Mouse (Mus musculus) retina, postnatal 1 day (tissue): ENCODE measurements at regions not wholly inside any gene's neighbourhood (a gene's known extent, or its start where the extent isn't known, plus 50 kb on each side); places are given as distances from the start of the nearest gene placed in this dataset.

Experiments used
- DNase-seq: peaks from one replicate; pipeline ENCODE4 v3.0.0-alpha.2; 2012

GRCm38 (mm10) chr13:99780751-99781460, 120.0 kb downstream of the Cartpt start:
- no peak for DNase-seq

DNA sequence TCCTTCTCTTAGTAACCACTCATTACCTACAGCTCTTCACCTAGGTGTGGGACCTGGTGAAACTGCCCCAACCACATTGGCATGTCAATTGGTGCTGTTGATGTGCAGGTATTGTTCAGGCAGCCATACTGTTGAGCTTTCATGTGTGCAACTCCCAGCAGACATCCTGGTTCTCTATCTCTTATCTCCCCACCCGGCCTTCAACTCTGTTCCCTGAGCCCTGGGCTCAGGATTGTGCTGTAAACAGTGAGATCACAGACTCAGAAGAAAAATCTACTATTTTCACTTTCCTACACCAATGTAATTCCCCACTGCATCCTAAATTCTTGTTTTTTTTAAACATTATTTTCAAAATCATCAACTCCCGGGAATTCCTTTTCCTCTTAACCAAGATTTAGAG, 122.1 kb downstream of the Cartpt start:
- DNase-seq = no peak

DNA sequence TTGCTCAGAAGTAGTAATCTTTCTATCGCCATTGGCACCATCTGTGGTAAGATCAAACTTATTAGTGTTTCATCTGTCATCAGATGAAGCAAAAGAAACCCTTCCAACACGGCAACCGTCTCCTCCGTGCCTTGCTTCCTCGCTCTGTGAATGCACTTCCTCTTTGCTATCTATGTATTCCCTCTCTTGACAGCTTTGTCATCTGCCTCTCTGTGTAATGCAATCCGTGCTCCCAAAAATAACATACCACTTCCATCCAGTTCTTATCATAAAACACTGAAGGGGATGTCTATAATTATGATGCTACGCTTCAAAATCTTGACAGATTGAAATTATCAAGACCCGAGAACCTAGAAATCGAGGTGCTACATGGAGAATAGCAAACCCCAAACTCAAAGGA, 123.2 kb downstream of the Cartpt start:
- no peak for DNase-seq

GRCm38 (mm10) chr13:99765965-99766364, 134.9 kb downstream of the Cartpt start:
- no peak for DNase-seq

DNA sequence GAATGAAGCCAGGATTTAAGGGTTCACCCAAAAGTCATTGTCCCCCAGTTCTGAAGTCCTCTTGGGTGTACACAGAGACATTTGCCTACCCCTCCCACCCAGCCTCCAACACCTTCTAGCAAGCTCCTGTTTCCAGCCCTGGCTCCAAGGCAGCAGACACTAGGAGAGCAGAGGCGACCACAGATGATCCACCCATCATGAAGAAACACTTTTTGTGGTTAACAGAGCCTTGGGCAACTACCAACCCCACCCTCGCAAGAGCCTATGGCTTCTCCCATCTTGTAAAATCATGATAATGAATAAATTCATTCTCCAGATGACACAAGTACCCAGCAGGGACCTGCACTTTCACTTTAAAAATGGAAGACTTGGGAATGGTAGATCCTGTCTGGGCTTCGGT, 136.1 kb downstream of the Cartpt start:
- no peak for DNase-seq

DNA sequence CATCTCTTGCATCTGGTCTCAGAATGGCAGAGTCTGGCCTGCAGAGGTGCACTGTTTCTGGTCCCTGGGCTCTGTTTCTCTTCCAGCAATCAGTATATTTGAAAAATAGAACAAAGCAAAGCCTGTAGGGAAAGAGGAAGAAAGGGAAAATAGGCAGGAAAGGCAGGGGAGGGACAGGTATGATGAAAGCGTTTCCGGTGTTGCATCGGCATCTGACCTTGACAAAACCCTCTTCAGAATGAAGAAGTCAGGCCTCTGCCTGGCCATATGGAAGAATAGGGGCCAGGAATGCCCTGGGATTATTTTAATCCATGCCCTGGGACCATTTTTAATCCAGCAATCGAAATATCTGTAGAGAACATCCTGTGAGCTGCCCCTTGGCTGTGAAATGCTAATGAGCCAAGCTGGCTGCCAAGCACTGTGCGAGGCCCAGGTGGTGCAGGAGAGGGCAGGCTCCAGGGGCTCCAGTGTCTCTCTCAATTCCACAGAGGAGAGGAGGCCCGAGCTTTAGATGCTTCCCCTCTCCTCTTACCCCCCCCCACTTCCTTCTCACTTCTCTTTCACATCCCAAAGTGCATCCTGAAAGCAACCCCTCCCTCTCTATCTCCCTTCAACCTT, 136.7 kb downstream of the Cartpt start:
- no peak for DNase-seq

DNA sequence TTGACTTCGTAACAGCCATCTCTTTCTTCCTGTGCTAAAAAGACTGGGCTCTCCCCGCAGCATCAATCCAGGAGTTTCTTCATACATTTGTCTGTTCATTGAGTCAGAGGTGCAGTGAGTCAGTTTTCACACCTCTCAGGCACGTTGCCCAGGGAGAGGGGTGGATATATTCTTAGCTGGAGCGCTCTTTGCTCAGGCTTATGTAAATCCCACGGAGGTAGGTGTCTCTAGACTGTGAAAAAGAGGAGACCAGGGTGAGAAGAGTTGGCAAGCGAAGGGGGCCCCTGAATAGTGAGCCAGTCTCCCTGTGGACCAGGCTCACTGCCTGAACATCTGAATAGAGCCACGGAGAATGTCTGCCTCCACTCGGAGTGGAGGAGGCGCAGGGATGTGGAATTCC, 139.0 kb downstream of the Cartpt start:
- DNase-seq = no peak

DNA sequence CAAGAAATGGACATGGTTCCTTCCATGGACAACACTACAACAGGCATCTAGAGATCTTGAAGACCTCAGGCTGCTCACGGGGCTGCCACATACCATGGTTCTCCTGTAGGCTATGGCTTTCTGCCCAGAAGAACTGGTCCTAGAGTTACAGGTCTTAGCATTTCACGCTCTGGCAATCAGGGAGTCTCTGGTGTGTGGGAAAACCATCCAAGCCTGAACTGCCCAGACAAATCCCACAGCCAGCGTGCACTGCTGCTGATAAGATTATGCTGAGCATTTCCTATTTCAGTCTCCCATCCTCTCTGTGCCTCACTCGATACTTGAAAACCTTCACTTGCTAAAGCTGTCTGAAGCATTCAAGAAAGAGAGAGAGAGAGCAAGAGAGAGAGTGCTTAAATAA, 139.5 kb downstream of the Cartpt start:
- DNase-seq = no peak

DNA sequence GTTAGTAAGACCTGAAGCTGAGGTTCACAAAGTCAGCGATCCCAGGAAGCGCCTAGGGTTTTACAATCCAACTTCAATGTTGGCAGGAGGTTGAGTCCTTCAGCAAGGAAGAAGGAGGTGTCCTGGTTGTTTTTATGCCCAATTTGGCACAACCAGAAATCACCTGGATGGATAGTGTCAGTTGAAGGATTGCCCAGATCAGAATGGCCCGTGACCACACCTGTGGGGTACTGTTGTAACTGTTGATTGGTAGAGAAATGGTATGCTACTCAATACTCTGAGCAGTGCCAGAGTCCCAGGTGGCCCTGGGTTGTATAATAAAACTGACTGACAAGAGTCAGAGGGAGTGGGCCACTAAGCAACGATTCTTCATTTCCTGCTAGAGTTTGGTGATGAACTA, 140.2 kb downstream of the Cartpt start:
- no peak for DNase-seq

- no peak for DNase-seq
These were observed 141.4 kb downstream of the Cartpt start for GRCm38 (mm10) chr13:99759256-99760044.

GRCm38 (mm10) chr13:99754701-99755100, 146.2 kb downstream of the Cartpt start:
- no peak for DNase-seq

- DNase-seq = no peak
These were observed 146.6 kb downstream of the Cartpt start for GRCm38 (mm10) chr13:99754251-99754652.

DNA sequence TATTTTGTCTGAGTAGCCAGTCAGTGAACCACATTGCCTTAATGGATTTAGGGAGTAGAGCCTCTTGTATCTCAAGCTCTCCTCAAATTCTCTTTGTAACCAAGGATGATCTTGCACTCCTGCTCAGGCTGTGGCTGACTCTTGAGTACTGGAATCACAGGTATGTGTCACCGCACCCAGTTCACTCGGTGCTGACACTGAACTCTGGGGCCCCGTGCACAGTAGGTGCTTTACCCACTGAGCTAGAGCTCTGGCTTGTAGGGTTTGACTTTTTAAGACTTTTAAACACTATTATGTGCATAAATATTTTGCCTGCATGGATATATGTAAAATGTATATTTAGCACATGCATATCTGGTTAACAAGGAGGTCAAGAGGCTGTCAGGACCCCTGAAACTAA, 147.4 kb downstream of the Cartpt start:
- no peak for DNase-seq

DNA sequence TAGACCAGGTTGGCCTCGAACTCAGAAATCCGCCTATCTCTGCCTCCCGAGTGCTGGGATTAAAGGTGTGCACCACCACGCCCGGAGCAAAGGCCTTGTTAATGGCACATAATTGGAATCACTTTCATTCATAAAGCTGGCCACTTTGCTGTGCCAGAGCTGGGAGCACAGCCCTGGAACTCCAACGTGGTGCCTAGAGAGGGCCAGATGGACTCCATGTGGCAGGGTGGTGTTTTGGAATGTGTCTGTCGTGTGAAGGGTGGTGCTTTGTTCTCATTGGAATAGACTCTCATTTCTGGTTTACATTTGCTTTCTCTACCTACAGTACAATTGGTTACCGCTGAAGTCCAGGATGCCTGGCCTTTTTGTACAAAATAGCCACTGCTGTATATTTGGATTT, 150.2 kb downstream of the Cartpt start:
- DNase-seq = no peak

DNA sequence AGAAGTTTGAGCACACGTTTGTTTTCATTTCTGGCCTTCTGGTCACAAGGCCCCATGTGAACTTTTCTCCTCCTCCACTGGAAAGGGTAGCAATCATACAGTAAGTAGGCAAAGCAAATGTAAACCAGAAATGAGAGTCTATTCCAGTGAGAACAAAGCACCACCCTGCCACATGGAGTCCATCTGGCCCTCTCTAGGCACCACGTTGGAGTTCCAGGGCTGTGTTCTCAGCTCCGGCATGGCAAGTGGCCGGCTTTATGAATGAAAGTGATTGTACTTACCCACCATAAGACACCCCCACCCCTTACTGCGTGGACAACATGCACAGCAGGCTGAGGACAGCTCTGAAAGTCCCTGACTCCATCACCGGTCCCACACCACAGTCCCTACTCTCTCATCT, 151.5 kb downstream of the Cartpt start:
- no peak for DNase-seq

- no peak for DNase-seq
These were observed 152.8 kb downstream of the Cartpt start for GRCm38 (mm10) chr13:99748128-99748527.

DNA sequence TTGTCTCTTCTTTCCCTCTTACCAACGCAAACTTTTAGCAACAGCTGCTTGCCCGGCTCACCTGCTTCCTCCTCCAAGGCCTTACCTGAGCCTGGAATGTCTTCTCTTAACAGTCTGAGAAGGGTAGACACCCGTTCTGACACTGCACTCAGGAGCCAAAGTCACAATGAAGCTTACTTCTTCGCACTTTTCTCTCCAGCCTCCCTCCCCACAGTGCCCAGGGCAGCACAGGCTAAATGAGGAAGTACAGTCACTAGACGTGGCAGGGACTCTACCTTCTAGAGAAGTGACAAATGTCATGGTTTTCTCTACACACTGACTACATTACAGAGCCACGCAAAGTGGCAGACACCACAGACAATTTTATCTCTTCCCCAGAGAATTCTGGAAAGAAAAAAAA, 155.4 kb downstream of the Cartpt start:
- no peak for DNase-seq

DNA sequence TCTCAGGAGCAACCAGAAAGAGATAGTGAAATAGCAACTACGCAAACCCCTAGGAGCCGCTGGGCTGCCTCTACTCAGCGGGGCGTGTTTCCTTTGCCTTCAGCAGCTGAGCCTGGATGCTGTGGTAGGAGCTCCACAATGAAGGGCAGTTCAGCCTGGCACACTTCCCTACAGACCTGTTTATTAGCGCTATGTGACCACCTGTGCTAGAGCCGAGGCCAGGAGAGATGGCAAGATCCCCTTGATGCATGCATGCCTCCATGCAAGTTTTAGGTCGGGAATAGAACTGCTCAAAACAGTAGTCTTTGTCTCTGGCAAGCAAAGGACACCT, 156.1 kb downstream of the Cartpt start:
- DNase-seq = no peak

DNA sequence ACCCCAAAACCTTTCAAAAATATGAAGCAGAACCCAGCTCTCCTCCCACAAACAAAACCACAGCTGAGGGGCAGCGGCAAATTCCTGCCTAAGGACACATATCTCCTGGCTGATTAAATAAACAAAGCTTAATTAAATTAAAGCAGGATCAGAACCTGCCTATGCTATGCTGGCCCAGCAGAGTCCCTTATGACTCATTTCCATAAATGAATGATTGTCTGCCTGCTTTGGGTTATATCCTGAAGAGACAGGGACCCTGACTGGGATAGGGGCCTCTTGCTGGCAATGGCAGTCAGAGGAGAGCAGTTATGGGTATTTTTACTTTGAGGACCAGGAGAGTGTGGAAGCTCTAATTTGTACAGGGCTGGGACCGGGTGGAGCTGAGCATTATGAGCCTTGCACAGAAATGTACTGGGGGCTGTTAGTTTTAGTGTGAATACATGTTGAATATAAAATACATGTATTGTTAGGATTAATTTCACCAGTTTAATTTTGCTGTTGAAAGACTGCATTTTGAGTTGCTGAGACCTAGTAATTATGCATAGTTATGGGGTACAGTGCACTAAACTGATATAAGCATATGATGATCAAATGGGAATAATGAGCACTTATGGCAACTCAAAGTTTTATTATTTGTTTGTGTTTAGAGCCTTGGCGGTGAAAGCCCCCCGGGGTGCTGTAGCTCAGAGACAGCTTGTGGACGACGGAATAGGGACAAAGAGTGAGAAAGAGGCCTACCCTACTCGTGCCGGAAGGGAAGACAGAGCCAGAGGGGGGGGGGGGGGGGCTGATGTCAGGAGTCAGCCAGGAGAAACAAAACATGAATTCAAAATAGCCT, 156.7 kb downstream of the Cartpt start:
- DNase-seq = no peak

DNA sequence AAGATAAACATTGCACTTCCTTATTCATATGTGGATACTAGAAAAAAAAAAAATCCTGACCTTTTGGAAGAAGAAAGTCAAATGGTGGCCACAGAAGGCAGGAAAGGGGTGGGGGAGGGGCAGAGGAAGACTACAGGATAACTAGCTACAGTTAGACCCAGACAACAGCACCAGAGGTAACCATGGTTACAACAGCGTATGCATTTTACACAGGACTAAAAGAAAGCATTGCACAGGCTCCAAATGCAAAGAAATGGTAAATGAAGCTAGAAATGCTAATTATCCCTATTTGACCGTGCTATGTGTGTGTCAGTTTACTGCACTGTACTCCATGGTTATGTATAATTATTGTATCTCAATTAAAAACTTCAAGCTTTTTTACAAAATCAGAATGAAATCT, 158.4 kb downstream of the Cartpt start:
- no peak for DNase-seq

- no peak for DNase-seq
These were observed 158.9 kb downstream of the Cartpt start for GRCm38 (mm10) chr13:99741981-99742380.

DNA sequence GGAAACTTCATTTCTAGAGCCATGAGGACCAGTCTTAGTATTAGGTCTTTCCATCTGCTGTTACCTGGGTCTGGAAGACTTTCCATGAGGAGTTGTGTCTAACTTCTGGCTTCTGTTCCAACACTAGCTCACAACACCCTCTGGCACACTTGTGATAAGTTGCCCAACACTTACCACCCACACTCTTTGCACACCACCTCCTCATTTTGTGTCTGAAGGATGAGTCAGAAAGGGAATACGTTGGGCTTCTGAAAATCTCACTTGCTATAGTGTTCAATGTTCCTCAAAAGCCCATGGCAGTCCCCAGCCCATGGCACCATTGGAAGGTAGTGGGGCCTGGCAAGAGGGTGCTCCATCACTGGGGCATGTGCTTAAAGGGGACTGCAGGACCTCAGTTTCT, 161.5 kb downstream of the Cartpt start:
- no peak for DNase-seq

DNA sequence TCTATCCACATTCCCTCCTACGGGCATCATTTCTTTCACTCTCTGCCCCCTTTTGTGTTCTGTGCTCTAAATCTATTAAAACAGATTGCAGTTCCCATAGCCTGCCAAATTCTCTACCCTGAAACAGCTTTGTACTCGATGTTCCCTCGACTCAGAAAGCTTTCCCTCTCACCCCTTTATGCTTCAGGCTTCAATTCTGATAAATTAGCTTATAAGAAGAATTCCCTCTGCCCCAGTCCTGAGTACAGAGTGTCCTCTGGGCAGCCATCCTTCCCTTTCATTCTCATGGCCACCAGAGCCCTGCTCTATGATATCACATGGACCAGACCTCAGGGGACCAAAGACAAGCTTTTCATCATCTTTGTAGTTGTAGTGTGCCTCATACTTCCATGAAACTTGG, 163.6 kb downstream of the Cartpt start:
- no peak for DNase-seq
